8 mouse cellular contexts compared by ENCODE assay signal in the genomic region with DNA sequence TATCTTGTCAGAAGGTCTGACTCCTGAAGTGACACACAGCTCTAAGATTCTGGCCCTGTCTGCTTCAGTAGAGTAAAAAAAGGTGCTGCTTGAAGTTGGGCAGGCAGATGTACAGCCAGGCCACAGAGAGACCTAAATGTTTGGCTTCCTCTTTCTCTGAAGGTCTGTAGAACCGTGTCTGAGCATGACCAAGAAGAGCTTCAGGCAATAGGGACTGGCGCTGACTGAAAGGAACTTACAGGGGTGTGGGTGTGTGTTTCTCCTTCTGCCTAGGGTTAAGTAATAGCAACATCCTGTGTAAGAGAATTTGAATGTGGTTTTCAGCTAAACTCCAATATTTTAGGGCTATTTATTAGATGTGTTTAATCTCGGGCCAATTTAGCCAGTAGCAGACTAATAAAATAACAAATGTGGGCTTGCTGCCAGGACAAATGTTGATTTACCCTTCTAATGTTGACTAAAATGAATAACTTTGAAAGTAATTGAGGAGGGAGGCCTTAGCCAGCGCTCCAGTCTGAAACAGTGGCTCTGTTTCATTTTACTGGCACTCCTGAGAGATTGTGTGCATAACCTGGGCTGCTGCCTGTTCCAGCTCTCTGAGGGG.
DNase-seq lines count a peak whose midpoint lies in the region; ATAC-seq and TF ChIP-seq lines count a peak whose summit lies in the region.

No protein-coding gene starts in this region.

- TF ChIP-seq CTCF in gastrocnemius, adult 2 months (IDR thresholded peaks at IDR 0.05) = no peak

- in situ Hi-C loops in ES-E14 (cut with MboI; ENCODE audit: low sequenced_read_pairs in 2 of 2, unreplicated experiment in 2 of 2) = no loop called here

- H3K4me2 ChIP-seq in heart, embryonic 11.5 days = no peak overlapping the region
- H3K4me2 ChIP-seq in midbrain, embryonic 15.5 days = no peak overlapping the region
- no peak overlapping the region for H3K4me2 ChIP-seq in midbrain, embryonic 11.5 days

- peaks cover 24 to 39% of the 10 kb centered on the region in 2 experiments for H3K4me1 ChIP-seq in ES-E14 (ENCODE audit: control insufficient read depth in 2 of 2, insufficient read depth in 2 of 2, low read length in 2 of 2, poor library complexity in 1 of 2)
- H3K4me1 ChIP-seq in heart, embryonic 11.5 days (ENCODE audit: control insufficient read depth, insufficient read depth, low read length) = peaks cover 29% of the 10 kb centered on the region
- H3K4me1 ChIP-seq in limb, embryonic 10.5 days = peaks cover 48% of the 10 kb centered on the region
- no peaks in the 10 kb centered on the region for H3K4me1 ChIP-seq in midbrain, embryonic 15.5 days
- no peaks in the 10 kb centered on the region for H3K4me1 ChIP-seq in midbrain, embryonic 11.5 days (ENCODE audit: control insufficient read depth, insufficient read depth, low read length)

- intact Hi-C loops in gastrocnemius, adult 2 months (cut with DNase I) = no loop called here

- peak overlapping the region; percentile 0; the same call in 1 of the 2 replicates for H3K4me3 ChIP-seq in gastrocnemius, adult 2 months
- no peak overlapping the region for H3K4me3 ChIP-seq in ES-E14 (ENCODE audit: insufficient read depth in 1 of 2, low read depth in 1 of 2, low read length in 2 of 2, poor library complexity in 1 of 2, severe bottlenecking in 1 of 2)
- H3K4me3 ChIP-seq in heart, embryonic 11.5 days (ENCODE audit: low read depth, low read length) = no peak overlapping the region
- H3K4me3 ChIP-seq in limb, embryonic 10.5 days = peak overlapping the region; percentile 2; the same call in 1 of the 2 replicates
- H3K4me3 ChIP-seq in midbrain, embryonic 15.5 days = no peak overlapping the region
- H3K4me3 ChIP-seq in midbrain, embryonic 11.5 days (ENCODE audit: low read depth, low read length) = no peak overlapping the region

- no peaks in the 10 kb centered on the region for H3K9me3 ChIP-seq in ES-E14 (ENCODE audit: control insufficient read depth, insufficient read depth, low read depth, low read length)
- H3K9me3 ChIP-seq in heart, embryonic 11.5 days (replicated peaks; ENCODE audit: control insufficient read depth, low read length) = no peaks in the 10 kb centered on the region
- H3K9me3 ChIP-seq in limb, embryonic 10.5 days (replicated peaks) = no peaks in the 10 kb centered on the region
- H3K9me3 ChIP-seq in midbrain, embryonic 15.5 days = no peaks in the 10 kb centered on the region
- H3K9me3 ChIP-seq in midbrain, embryonic 11.5 days (ENCODE audit: control insufficient read depth, low read length) = no peaks in the 10 kb centered on the region

- H3K36me3 ChIP-seq in ES-E14 (ENCODE audit: control insufficient read depth, insufficient read depth, low read length, poor library complexity, severe bottlenecking) = no peaks in the 10 kb centered on the region
- H3K36me3 ChIP-seq in heart, embryonic 11.5 days (ENCODE audit: control insufficient read depth, insufficient read depth, low read length) = no peaks in the 10 kb centered on the region
- no peaks in the 10 kb centered on the region for H3K36me3 ChIP-seq in limb, embryonic 10.5 days
- no peaks in the 10 kb centered on the region for H3K36me3 ChIP-seq in midbrain, embryonic 15.5 days (replicated peaks)
- no peaks in the 10 kb centered on the region for H3K36me3 ChIP-seq in midbrain, embryonic 11.5 days (ENCODE audit: control insufficient read depth, insufficient read depth, low read length)

- ATAC-seq in heart, embryonic 11.5 days (replicated peaks; ENCODE audit: insufficient number of reproducible peaks, low FRiP score, low TSS enrichment) = no peak
- ATAC-seq in neutrophil, adult 5-6 weeks (ENCODE audit: extremely low read depth, insufficient number of reproducible peaks, low FRiP score, poor library complexity, severe bottlenecking) = peak; percentile 87
- no peak for ATAC-seq in midbrain, embryonic 15.5 days (replicated peaks)
- no peak for ATAC-seq in midbrain, embryonic 11.5 days (ENCODE audit: low FRiP score)

- no peak for DNase-seq in gastrocnemius, adult 2 months
- no peak for DNase-seq in gastrocnemius, adult 8-10 months (ENCODE audit: low spot score in 2 of 2)
- no peak for DNase-seq in ES-E14 (ENCODE audit: low read depth, low spot score)
- DNase-seq in limb, embryonic 10.5 days (ENCODE audit: low spot score) = no peak
- no peak for DNase-seq in midbrain, embryonic 11.5 days (ENCODE audit: low spot score, missing footprints)

- peak overlapping the region; percentile 23; the same call in 1 of the 2 replicates for H3K9ac ChIP-seq in ES-E14 (ENCODE audit: insufficient read depth, low read depth, low read length, poor library complexity, severe bottlenecking)
- H3K9ac ChIP-seq in heart, embryonic 11.5 days (ENCODE audit: low read depth, low read length) = no peak overlapping the region
- no peak overlapping the region for H3K9ac ChIP-seq in midbrain, embryonic 15.5 days
- no peak overlapping the region for H3K9ac ChIP-seq in midbrain, embryonic 11.5 days (ENCODE audit: low read length)

- H3K27ac ChIP-seq in gastrocnemius, adult 2 months = peak overlapping the region; percentile 87
- H3K27ac ChIP-seq in ES-E14 (ENCODE audit: insufficient read depth, low read depth, low read length, poor library complexity, severe bottlenecking) = peak overlapping the region; percentile 74; the same call in 1 of the 2 replicates
- H3K27ac ChIP-seq in heart, embryonic 11.5 days (ENCODE audit: low read depth, low read length) = peak overlapping the region; percentile 86
- H3K27ac ChIP-seq in limb, embryonic 10.5 days = peak overlapping the region; percentile 83
- H3K27ac ChIP-seq in midbrain, embryonic 15.5 days = no peak overlapping the region
- H3K27ac ChIP-seq in midbrain, embryonic 11.5 days (ENCODE audit: low read depth, low read length) = no peak overlapping the region

- no peaks in the 10 kb centered on the region for H3K27me3 ChIP-seq in heart, embryonic 11.5 days (ENCODE audit: control insufficient read depth, insufficient read depth, low read length)
- no peaks in the 10 kb centered on the region for H3K27me3 ChIP-seq in limb, embryonic 10.5 days (ENCODE audit: low read depth, poor library complexity, severe bottlenecking)
- no peaks in the 10 kb centered on the region for H3K27me3 ChIP-seq in midbrain, embryonic 15.5 days (replicated peaks)
- no peaks in the 10 kb centered on the region for H3K27me3 ChIP-seq in midbrain, embryonic 11.5 days (ENCODE audit: control insufficient read depth, insufficient read depth, low read length)

- 42% methylated on average over 4 of the region's 4 CpGs for WGBS in heart, embryonic 11.5 days (ENCODE audit: insufficient replicate concordance)
- WGBS in limb, embryonic 10.5 days = 57% methylated on average over 4 of the region's 4 CpGs
- 84% methylated on average over 4 of the region's 4 CpGs for WGBS in midbrain, embryonic 15.5 days
- WGBS in midbrain, embryonic 11.5 days = 80% methylated on average over 4 of the region's 4 CpGs

TF ChIP-seq in ES-E14, 5 proteins besides CTCF, POLR2A, EP300 and RAD21:
- TF ChIP-seq ZNF384 (IDR thresholded peaks at IDR 0.05; ENCODE audit: low read depth, low read length) (no peak), MAFK (IDR thresholded peaks at IDR 0.05; ENCODE audit: insufficient read depth, low read depth, low read length) (no peak), HCFC1 (IDR thresholded peaks at IDR 0.05; ENCODE audit: borderline replicate concordance, insufficient read depth, low read length) (no peak), ZC3H11A (IDR thresholded peaks at IDR 0.05; ENCODE audit: borderline replicate concordance, low read depth, low read length) (no peak), CHD2 (IDR thresholded peaks at IDR 0.05; ENCODE audit: low read depth, low read length) (no peak)

Comparison
In these comparisons a context has a peak if more than half of its experiments do, and no peak if none do; other contexts are left out.
1. H3K27ac ChIP-seq: peak in gastrocnemius, adult 2 months (single experiment), ES-E14 (single experiment), heart, embryonic 11.5 days (single experiment) and limb, embryonic 10.5 days (single experiment); none in midbrain, embryonic 15.5 days (single experiment) and midbrain, embryonic 11.5 days (single experiment).
2. H3K4me3 ChIP-seq: peak in gastrocnemius, adult 2 months (single experiment) and limb, embryonic 10.5 days (single experiment); none in ES-E14 (0 of 2), heart, embryonic 11.5 days (single experiment), midbrain, embryonic 15.5 days (single experiment) and midbrain, embryonic 11.5 days (single experiment).